Mouse (Mus musculus): ENCODE results near the gene Med12. TPM values are rescaled to one million over a fixed set of nuclear protein-coding genes. Genes with fewer than 3 reads are reported as not detected.
A peak's percentile ranks its signal among the peaks of the same experiment; 100 is the strongest.

Med12 gene
- total RNA-seq, 1 experiment from 2014 or later = 48.1 TPM

GRCm38 (mm10) chrX:101289037-101289436 is 15.2 kb downstream of the Med12 start:
- ATAC-seq (replicated peaks in 1 of 2; ENCODE audit: insufficient read depth in 1 of 2, low FRiP score in 2 of 2, low TSS enrichment in 1 of 2, low read depth in 1 of 2, poor library complexity in 2 of 2, severe bottlenecking in 2 of 2) = no peak

- ATAC-seq (replicated peaks in 1 of 2; ENCODE audit: insufficient read depth in 1 of 2, low FRiP score in 2 of 2, low TSS enrichment in 1 of 2, low read depth in 1 of 2, poor library complexity in 2 of 2, severe bottlenecking in 2 of 2) = no peak
Measured at GRCm38 (mm10) chrX:101290111-101290510, 16.3 kb downstream of the Med12 start.

GRCm38 (mm10) chrX:101299055-101299454 is 25.2 kb downstream of the Med12 start, which contains the start of gene Nlgn3:
Gene Nlgn3 (plus strand): TSS chrX:101299168.
- no peak for ATAC-seq (replicated peaks in 1 of 2; ENCODE audit: insufficient read depth in 1 of 2, low FRiP score in 2 of 2, low TSS enrichment in 1 of 2, low read depth in 1 of 2, poor library complexity in 2 of 2, severe bottlenecking in 2 of 2)

- no peak for ATAC-seq (replicated peaks in 1 of 2; ENCODE audit: insufficient read depth in 1 of 2, low FRiP score in 2 of 2, low TSS enrichment in 1 of 2, low read depth in 1 of 2, poor library complexity in 2 of 2, severe bottlenecking in 2 of 2)
Measured at GRCm38 (mm10) chrX:101299473-101300426, 25.9 kb downstream of the Med12 start.

- ATAC-seq (replicated peaks in 1 of 2; ENCODE audit: insufficient read depth in 1 of 2, low FRiP score in 2 of 2, low TSS enrichment in 1 of 2, low read depth in 1 of 2, poor library complexity in 2 of 2, severe bottlenecking in 2 of 2) = no peak
Measured at GRCm38 (mm10) chrX:101300427-101301030, 26.7 kb downstream of the Med12 start.

- ATAC-seq (replicated peaks in 1 of 2; ENCODE audit: insufficient read depth in 1 of 2, low FRiP score in 2 of 2, low TSS enrichment in 1 of 2, low read depth in 1 of 2, poor library complexity in 2 of 2, severe bottlenecking in 2 of 2) = no peak
Measured at GRCm38 (mm10) chrX:101301654-101302053, 27.8 kb downstream of the Med12 start.

- ATAC-seq (replicated peaks in 1 of 2; ENCODE audit: insufficient read depth in 1 of 2, low FRiP score in 2 of 2, low TSS enrichment in 1 of 2, low read depth in 1 of 2, poor library complexity in 2 of 2, severe bottlenecking in 2 of 2) = no peak
Measured at GRCm38 (mm10) chrX:101304646-101305045, 30.8 kb downstream of the Med12 start.

GRCm38 (mm10) chrX:101309299-101309698 is 35.5 kb downstream of the Med12 start:
- no peak for ATAC-seq (replicated peaks in 1 of 2; ENCODE audit: insufficient read depth in 1 of 2, low FRiP score in 2 of 2, low TSS enrichment in 1 of 2, low read depth in 1 of 2, poor library complexity in 2 of 2, severe bottlenecking in 2 of 2)

GRCm38 (mm10) chrX:101313625-101314359 is 40.0 kb downstream of the Med12 start:
- no peak for ATAC-seq (replicated peaks in 1 of 2; ENCODE audit: insufficient read depth in 1 of 2, low FRiP score in 2 of 2, low TSS enrichment in 1 of 2, low read depth in 1 of 2, poor library complexity in 2 of 2, severe bottlenecking in 2 of 2)

- no peak for ATAC-seq (replicated peaks in 1 of 2; ENCODE audit: insufficient read depth in 1 of 2, low FRiP score in 2 of 2, low TSS enrichment in 1 of 2, low read depth in 1 of 2, poor library complexity in 2 of 2, severe bottlenecking in 2 of 2)
Measured at GRCm38 (mm10) chrX:101319775-101320174, 45.9 kb downstream of the Med12 start.

GRCm38 (mm10) chrX:101325989-101326899 is 52.4 kb downstream of the Med12 start:
- no peak for ATAC-seq (replicated peaks in 1 of 2; ENCODE audit: insufficient read depth in 1 of 2, low FRiP score in 2 of 2, low TSS enrichment in 1 of 2, low read depth in 1 of 2, poor library complexity in 2 of 2, severe bottlenecking in 2 of 2)

GRCm38 (mm10) chrX:101329372-101330028 is 55.7 kb downstream of the Med12 start:
- no peak for ATAC-seq (replicated peaks in 1 of 2; ENCODE audit: insufficient read depth in 1 of 2, low FRiP score in 2 of 2, low TSS enrichment in 1 of 2, low read depth in 1 of 2, poor library complexity in 2 of 2, severe bottlenecking in 2 of 2)

GRCm38 (mm10) chrX:101332031-101332374 is 58.2 kb downstream of the Med12 start:
- ATAC-seq (replicated peaks in 1 of 2; ENCODE audit: insufficient read depth in 1 of 2, low FRiP score in 2 of 2, low TSS enrichment in 1 of 2, low read depth in 1 of 2, poor library complexity in 2 of 2, severe bottlenecking in 2 of 2) = 0 out of 4 replicates have a peak, but pooled peaks of 1 of the 2 experiments have one; percentile 12

- ATAC-seq (replicated peaks in 1 of 2; ENCODE audit: insufficient read depth in 1 of 2, low FRiP score in 2 of 2, low TSS enrichment in 1 of 2, low read depth in 1 of 2, poor library complexity in 2 of 2, severe bottlenecking in 2 of 2) = peak; percentile 95 to 99
Measured at GRCm38 (mm10) chrX:101332375-101333211, 58.8 kb downstream of the Med12 start.

GRCm38 (mm10) chrX:101334606-101335005 is 60.8 kb downstream of the Med12 start:
- ATAC-seq (replicated peaks in 1 of 2; ENCODE audit: insufficient read depth in 1 of 2, low FRiP score in 2 of 2, low TSS enrichment in 1 of 2, low read depth in 1 of 2, poor library complexity in 2 of 2, severe bottlenecking in 2 of 2) = no peak

GRCm38 (mm10) chrX:101338666-101339065 is 64.8 kb downstream of the Med12 start:
- ATAC-seq (replicated peaks in 1 of 2; ENCODE audit: insufficient read depth in 1 of 2, low FRiP score in 2 of 2, low TSS enrichment in 1 of 2, low read depth in 1 of 2, poor library complexity in 2 of 2, severe bottlenecking in 2 of 2) = no peak

All from hematopoietic stem cell, adult 5-6 weeks (primary cell).